Mouse (Mus musculus) left cerebral cortex, adult 2 months (tissue): ENCODE data around the gene Dph5. TPM values are rescaled to one million over a fixed set of nuclear protein-coding genes. Genes with fewer than 3 reads are reported as not detected.

Source experiments
- DNase-seq, 2 experiments: peaks; one replicate each; pipeline ENCODE4 v3.0.0; 2021 to 2022; ENCODE audit warnings: low spot score in 2 of 2, mixed read lengths in 1 of 2; ENCODE audit errors: extremely low spot score in 1 of 2
- H3K27ac ChIP-seq: fragments of 200-600 bp; 2 replicates; pipeline ENCODE4 v1.8.1; 2022
- H3K4me3 ChIP-seq: fragments of 200-600 bp; 2 replicates; pipeline ENCODE4 v1.8.1; 2022
- CTCF ChIP-seq: fragments of 200-600 bp; IDR thresholded peaks from 2 replicates; pipeline ENCODE4 v1.8.1; 2022; ENCODE audit warnings: antibody characterized with exemption, mild to moderate bottlenecking, moderate library complexity
- intact Hi-C: fragments of 180-260 bp; cut with DNase I; formaldehyde crosslinking; loops from one replicate; pipeline ENCODE4 v1.15.1; 2025
- total RNA-seq, 2 experiments: library from RNA; stranded (reverse); gene quantifications; 2 replicates each; pipeline ENCODE4 v1.2.3; 2021

Gene Dph5
- total RNA-seq, 2 experiments from 2014 or later: 11.0 to 12.3 TPM

GRCm38 (mm10) chr3:115937807-115938206 lies 50.2 kb downstream of the Dph5 start:
- H3K4me3 ChIP-seq: no peak overlapping the region
- DNase-seq: no peak
- TF ChIP-seq CTCF: no peak
- no peak overlapping the region for H3K27ac ChIP-seq
- intact Hi-C loops: no loop called here

GRCm38 (mm10) chr3:115940510-115940909 lies 52.9 kb downstream of the Dph5 start:
- no peak for TF ChIP-seq CTCF
- Histone ChIP-seq H3K4me3 (no peak overlapping the region), H3K27ac (no peak overlapping the region)
- intact Hi-C loops: loop anchor here (5.0 kb wide), 1 partner anchor 37 kb away; no protein-coding TSS in a partner anchor
- no peak for DNase-seq

GRCm38 (mm10) chr3:115941464-115941863 lies 53.8 kb downstream of the Dph5 start:
- Histone ChIP-seq H3K27ac (no peak overlapping the region), H3K4me3 (no peak overlapping the region)
- no peak for TF ChIP-seq CTCF
- intact Hi-C loops: loop anchor here (5.0 kb wide), 1 partner anchor 36 kb away; no protein-coding TSS in a partner anchor
- no peak for DNase-seq

GRCm38 (mm10) chr3:115944376-115944775 lies 56.7 kb downstream of the Dph5 start:
- Histone ChIP-seq H3K27ac (no peak overlapping the region), H3K4me3 (no peak overlapping the region)
- intact Hi-C loops: loop anchor here (5.0 kb wide), 1 partner anchor 33 kb away; no protein-coding TSS in a partner anchor
- no peak for TF ChIP-seq CTCF
- DNase-seq: no peak

GRCm38 (mm10) chr3:115946272-115946671 lies 58.6 kb downstream of the Dph5 start:
- intact Hi-C loops: no loop called here
- Histone ChIP-seq H3K4me3 (no peak overlapping the region), H3K27ac (no peak overlapping the region)
- no peak for DNase-seq
- no peak for TF ChIP-seq CTCF

GRCm38 (mm10) chr3:115949220-115949920 lies 61.7 kb downstream of the Dph5 start:
- no peak for DNase-seq
- Histone ChIP-seq H3K4me3 (no peak overlapping the region), H3K27ac (no peak overlapping the region)
- no peak for TF ChIP-seq CTCF
- intact Hi-C loops: no loop called here

GRCm38 (mm10) chr3:115949921-115950877 lies 62.6 kb downstream of the Dph5 start:
- DNase-seq: no peak
- Histone ChIP-seq H3K4me3 (no peak overlapping the region), H3K27ac (no peak overlapping the region)
- no peak for TF ChIP-seq CTCF
- intact Hi-C loops: no loop called here

- Histone ChIP-seq H3K4me3 (no peak overlapping the region), H3K27ac (no peak overlapping the region)
- no peak for DNase-seq
- no peak for TF ChIP-seq CTCF
- intact Hi-C loops: no loop called here
These were observed 63.6 kb downstream of the Dph5 start for GRCm38 (mm10) chr3:115951221-115951620.

GRCm38 (mm10) chr3:115952356-115952755 lies 64.7 kb downstream of the Dph5 start:
- no peak for TF ChIP-seq CTCF
- no peak overlapping the region for H3K27ac ChIP-seq
- no peak overlapping the region for H3K4me3 ChIP-seq
- intact Hi-C loops: no loop called here
- no peak for DNase-seq

- intact Hi-C loops: no loop called here
- no peak for DNase-seq
- Histone ChIP-seq H3K4me3 (no peak overlapping the region), H3K27ac (no peak overlapping the region)
- TF ChIP-seq CTCF: no peak
These were observed 65.5 kb downstream of the Dph5 start for GRCm38 (mm10) chr3:115953088-115953487.

GRCm38 (mm10) chr3:115957223-115957622 lies 69.6 kb downstream of the Dph5 start:
- H3K27ac ChIP-seq: no peak overlapping the region
- H3K4me3 ChIP-seq: no peak overlapping the region
- intact Hi-C loops: no loop called here
- TF ChIP-seq CTCF: no peak
- DNase-seq: no peak
